Mouse (Mus musculus) cortical plate, adult 2 months (tissue): ENCODE measurements around the gene Samm50.
A peak's percentile ranks its signal among the peaks of the same experiment; 100 is the strongest.

ENCODE experiments used
- CTCF ChIP-seq: fragments of 200-500 bp; IDR thresholded peaks from 2 replicates; pipeline ENCODE4 v1.5.1; 2011; ENCODE audit warnings: mild to moderate bottlenecking, control low read depth, low read length; ENCODE audit not compliant: insufficient read depth; ENCODE audit errors: extremely low read depth
- POLR2A ChIP-seq: fragments of 200-500 bp; IDR thresholded peaks from 2 replicates; pipeline ENCODE4 v1.6.1; 2011; ENCODE audit warnings: mild to moderate bottlenecking, low read length, control low read depth; ENCODE audit not compliant: insufficient read depth; ENCODE audit errors: extremely low read depth

- TF ChIP-seq CTCF = peak; percentile 45
- TF ChIP-seq POLR2A = no peak
Observed at GRCm38 (mm10) chr15:84223423-84223822, 31.4 kb downstream of the Samm50 start.
